Mouse (Mus musculus) testis, adult 2 months (tissue): ENCODE results near the gene Tmem205.

Experiments used
- CTCF ChIP-seq: fragments of 200-500 bp; IDR thresholded peaks from 2 replicates; pipeline ENCODE4 v1.5.1; 2012; ENCODE audit warnings: low read depth, mild to moderate bottlenecking, inconsistent platforms, low read length, moderate library complexity; ENCODE audit not compliant: control insufficient read depth, insufficient read depth, insufficient replicate concordance
- POLR2A ChIP-seq: fragments of 200-500 bp; IDR thresholded peaks from 2 replicates; pipeline ENCODE4 v1.6.1; 2012; ENCODE audit warnings: low read depth, mild to moderate bottlenecking, inconsistent platforms, low read length, moderate library complexity; ENCODE audit not compliant: control insufficient read depth

- TF ChIP-seq CTCF: no peak
- TF ChIP-seq POLR2A: no peak
These were observed 16.9 kb upstream of the Tmem205 start for GRCm38 (mm10) chr9:21944267-21944666.
